Mouse (Mus musculus): Measurements from ENCODE around the gene Fgfr2.

GRCm38 (mm10) chr7:130552780-130553179 lies 2570.4 kb downstream of the Fgfr2 start:
- TF ChIP-seq POLR2A (IDR thresholded peaks at IDR 0.05; ENCODE audit: low read depth, low read length) (no peak), CTCF (IDR thresholded peaks at IDR 0.05; ENCODE audit: extremely low read depth, insufficient read length, insufficient replicate concordance, low read depth, low read length) (no peak)

Data from small intestine, adult 2 months (tissue).